Mouse (Mus musculus): ENCODE data around the gene Drc3. TPM values are rescaled to one million over a fixed set of nuclear protein-coding genes. Genes with fewer than 3 reads are reported as not detected.

The Drc3 gene
- polyA plus RNA-seq, 1 experiment from 2014 or later = 6.3 TPM

DNA sequence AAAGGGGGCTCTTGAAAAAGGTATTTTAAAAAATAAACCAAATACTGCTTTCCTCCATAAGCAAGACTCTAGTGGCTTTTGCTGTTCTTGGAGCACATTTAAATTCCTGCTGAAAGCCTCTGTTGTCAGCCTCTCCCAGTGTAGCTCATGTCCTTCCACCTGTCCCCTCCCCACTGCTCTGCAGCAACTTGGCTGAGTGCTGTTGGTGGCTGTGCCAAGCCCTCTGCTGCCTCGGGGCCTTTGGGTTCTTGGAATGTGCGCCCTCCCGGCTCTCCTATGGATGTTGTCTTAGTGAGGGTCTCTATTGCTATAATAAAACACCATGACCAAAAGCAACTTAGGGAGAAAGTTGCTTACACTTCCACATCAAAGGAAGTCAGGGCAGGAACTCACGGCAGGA lies 16.3 kb downstream of the Drc3 start:
- H3K27ac ChIP-seq = no peak overlapping the region
- no peak overlapping the region for H3K4me3 ChIP-seq
- 75% methylated on average over 4 of the region's 4 CpGs for WGBS
- H3K9ac ChIP-seq = no peak overlapping the region
- no peak for ATAC-seq (replicated peaks)
- H3K36me3 ChIP-seq (replicated peaks) = no peaks in the 10 kb centered on the region
- H3K4me1 ChIP-seq = peaks cover 6% of the 10 kb centered on the region; the same call in 1 of the 2 replicates
- H3K27me3 ChIP-seq (replicated peaks) = no peaks in the 10 kb centered on the region
- H3K9me3 ChIP-seq = no peaks in the 10 kb centered on the region
- no peak overlapping the region for H3K4me2 ChIP-seq

DNA sequence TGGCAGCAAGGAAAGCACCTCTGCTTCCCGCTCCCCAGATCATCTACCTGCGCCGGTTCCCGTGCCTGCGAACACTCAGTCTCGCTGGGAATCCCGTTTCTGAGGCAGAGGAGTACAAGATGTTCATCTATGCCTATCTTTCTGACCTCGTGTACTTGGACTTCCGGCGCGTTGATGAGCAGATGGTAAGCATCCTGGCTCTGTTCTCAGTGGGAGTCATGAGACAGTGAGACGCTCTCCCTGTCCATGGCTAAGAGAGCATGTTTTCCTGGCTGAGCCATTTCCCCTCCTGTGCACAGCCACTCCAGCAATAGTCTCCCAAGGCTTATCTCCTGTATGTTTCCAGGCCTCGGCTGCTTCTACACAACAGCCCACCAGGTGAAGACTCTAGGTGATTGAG lies 17.3 kb downstream of the Drc3 start:
- no peaks in the 10 kb centered on the region for H3K36me3 ChIP-seq (replicated peaks)
- H3K4me2 ChIP-seq = no peak overlapping the region
- no peak overlapping the region for H3K4me3 ChIP-seq
- 84% methylated on average over 13 of the region's 13 CpGs for WGBS
- peaks cover 6% of the 10 kb centered on the region; the same call in 1 of the 2 replicates for H3K4me1 ChIP-seq
- H3K27me3 ChIP-seq (replicated peaks) = no peaks in the 10 kb centered on the region
- no peaks in the 10 kb centered on the region for H3K9me3 ChIP-seq
- no peak overlapping the region for H3K27ac ChIP-seq
- ATAC-seq (replicated peaks) = no peak
- no peak overlapping the region for H3K9ac ChIP-seq

DNA sequence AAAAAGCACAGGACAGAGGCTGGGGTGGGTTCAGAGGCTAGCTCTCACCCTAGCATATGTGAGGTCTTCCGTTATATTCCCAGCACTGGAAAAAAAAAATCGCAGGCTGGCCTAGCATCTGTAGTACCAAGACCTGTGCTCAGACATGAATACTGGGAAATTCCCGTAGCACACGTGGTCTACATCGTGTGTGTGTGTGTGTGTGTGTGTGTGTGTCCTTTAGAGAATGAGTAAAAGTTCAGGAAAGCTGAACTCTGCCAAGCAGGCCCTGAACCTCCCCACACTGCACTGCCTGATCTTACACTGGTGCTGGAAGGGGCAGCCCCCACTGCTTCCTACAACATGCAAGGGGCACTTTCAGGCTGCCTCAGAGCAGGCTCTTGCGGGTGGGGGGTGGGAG lies 21.4 kb downstream of the Drc3 start:
- Histone ChIP-seq H3K27ac (no peak overlapping the region), H3K9me3 (no peaks in the 10 kb centered on the region), H3K4me3 (no peak overlapping the region), H3K9ac (no peak overlapping the region), H3K4me1 (no peaks in the 10 kb centered on the region), H3K4me2 (no peak overlapping the region), H3K27me3 (replicated peaks) (no peaks in the 10 kb centered on the region), H3K36me3 (replicated peaks) (no peaks in the 10 kb centered on the region)
- ATAC-seq (replicated peaks) = no peak
- 86% methylated on average over 6 of the region's 6 CpGs for WGBS

DNA sequence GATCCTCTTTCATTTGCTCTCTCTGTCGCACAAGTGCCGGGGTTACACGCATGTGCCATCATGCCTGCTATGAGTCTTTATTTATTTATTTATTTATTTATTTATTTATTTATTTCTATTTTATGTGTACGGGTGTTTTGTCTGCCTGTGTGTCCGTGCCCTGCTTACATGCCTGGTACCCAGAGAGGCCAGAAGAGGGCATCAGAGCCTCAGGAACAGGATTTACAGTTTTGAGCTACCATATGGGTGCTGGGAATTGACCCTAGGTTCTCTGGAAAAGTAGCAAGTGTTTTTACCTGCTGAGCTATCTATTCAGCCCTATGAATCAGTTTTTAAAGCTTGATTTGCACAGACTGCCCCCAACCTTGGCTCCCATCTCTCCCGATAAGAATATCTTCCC lies 30.4 kb downstream of the Drc3 start:
- Histone ChIP-seq H3K27me3 (replicated peaks) (no peaks in the 10 kb centered on the region), H3K9ac (no peak overlapping the region), H3K36me3 (replicated peaks) (no peaks in the 10 kb centered on the region), H3K4me1 (peaks cover 20% of the 10 kb centered on the region), H3K4me2 (no peak overlapping the region), H3K4me3 (no peak overlapping the region), H3K27ac (no peak overlapping the region), H3K9me3 (no peaks in the 10 kb centered on the region)
- ATAC-seq (replicated peaks) = no peak
- 85% methylated on average over 6 of the region's 6 CpGs for WGBS

DNA sequence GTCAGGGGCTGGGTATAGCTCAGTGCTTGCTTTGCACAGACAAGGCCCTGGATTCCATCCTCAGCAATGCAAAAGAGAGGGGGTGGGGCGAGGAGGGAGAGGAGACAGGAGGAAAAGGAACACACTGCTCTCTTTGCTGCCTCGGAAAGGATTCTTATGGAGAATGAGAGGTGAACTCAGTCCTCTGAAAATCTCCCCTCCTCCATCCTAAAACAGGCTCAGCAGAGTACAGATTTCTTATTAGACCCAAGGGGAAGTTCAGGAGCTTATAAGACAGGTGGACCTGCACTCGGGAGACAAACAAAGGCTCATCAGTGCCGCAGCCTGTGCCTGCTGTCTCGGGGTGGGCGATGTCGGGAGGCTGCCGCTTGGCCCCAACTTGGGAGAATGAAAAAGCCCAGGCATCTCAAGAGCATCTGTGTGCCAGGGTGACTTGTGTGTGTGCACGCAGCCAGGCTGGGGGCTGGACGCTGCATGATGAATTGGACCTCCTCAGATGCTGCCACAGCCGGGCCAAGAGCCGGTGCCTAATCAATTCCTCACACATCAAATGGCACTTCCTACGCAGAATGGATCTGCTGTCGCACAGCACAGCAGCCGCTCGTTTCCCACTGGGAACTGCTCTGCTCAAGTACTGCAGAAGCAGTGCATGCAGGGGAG lies 31.8 kb downstream of the Drc3 start:
- peak overlapping the region; percentile 18 for H3K4me3 ChIP-seq
- peak overlapping the region; percentile 46 for H3K4me2 ChIP-seq

DNA sequence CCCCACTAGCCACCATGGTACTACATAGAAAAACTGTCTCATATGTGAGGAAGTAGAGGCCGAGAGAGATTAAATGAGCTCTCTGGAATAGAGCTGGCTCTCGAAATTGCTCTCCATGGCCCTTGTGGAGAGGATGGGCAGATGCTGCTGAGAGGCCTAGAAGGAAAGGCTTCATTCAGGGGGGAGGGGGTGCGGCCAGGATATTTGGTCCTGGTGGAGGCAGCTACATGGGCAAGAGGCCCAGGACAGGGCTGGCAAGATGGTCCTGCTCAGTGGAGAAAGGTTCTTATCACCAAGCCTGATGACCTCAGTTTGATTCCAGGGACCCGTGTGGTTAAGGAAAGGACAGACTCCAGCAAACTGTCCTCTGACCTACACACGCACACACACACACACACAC lies 32.8 kb downstream of the Drc3 start:
- no peak overlapping the region; the same call in 1 of the 2 replicates for H3K4me2 ChIP-seq
- peaks cover 20% of the 10 kb centered on the region for H3K4me1 ChIP-seq
- ATAC-seq (replicated peaks) = no peak
- no peak overlapping the region for H3K4me3 ChIP-seq
- no peaks in the 10 kb centered on the region for H3K27me3 ChIP-seq (replicated peaks)
- no peaks in the 10 kb centered on the region for H3K9me3 ChIP-seq
- WGBS = 70% methylated on average over 5 of the region's 5 CpGs
- no peak overlapping the region for H3K9ac ChIP-seq
- peak overlapping the region; percentile 83 for H3K27ac ChIP-seq
- no peaks in the 10 kb centered on the region for H3K36me3 ChIP-seq (replicated peaks)

More for the DNA sequence above, 31.8 kb downstream of the Drc3 start:
- Histone ChIP-seq H3K27me3 (replicated peaks) (no peaks in the 10 kb centered on the region), H3K36me3 (replicated peaks) (no peaks in the 10 kb centered on the region), H3K9me3 (no peaks in the 10 kb centered on the region), H3K27ac (peak overlapping the region; percentile 83), H3K9ac (peak overlapping the region; percentile 20; the same call in 1 of the 2 replicates), H3K4me1 (peaks cover 20% of the 10 kb centered on the region)
- ATAC-seq (replicated peaks) = peak; percentile 85
- 2% methylated on average over 16 of the region's 16 CpGs for WGBS

DNA sequence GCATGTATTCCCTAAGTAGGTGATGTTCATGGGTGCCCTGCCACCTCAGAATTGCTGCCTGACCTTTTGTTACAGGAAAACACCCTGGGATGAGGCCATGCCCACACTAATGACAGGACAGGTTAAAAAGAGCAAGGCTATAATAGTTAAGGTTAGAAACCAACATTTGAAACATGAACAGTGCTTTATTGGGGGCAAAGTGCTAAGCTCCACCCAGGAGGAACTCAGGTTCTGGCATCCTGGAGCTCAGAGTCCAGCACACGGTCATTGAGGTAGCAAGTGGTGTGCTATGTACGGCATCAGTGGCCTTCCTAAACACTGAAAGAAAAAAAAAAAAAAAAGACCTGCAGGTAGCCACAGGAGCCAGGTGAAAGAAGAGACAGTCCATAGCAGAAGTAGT lies 34.8 kb downstream of the Drc3 start:
- no peak overlapping the region for H3K27ac ChIP-seq
- peaks cover 20% of the 10 kb centered on the region for H3K4me1 ChIP-seq
- no peaks in the 10 kb centered on the region for H3K27me3 ChIP-seq (replicated peaks)
- no peak overlapping the region for H3K4me2 ChIP-seq
- H3K9me3 ChIP-seq = no peaks in the 10 kb centered on the region
- H3K36me3 ChIP-seq (replicated peaks) = no peaks in the 10 kb centered on the region
- H3K4me3 ChIP-seq = no peak overlapping the region
- no peak for ATAC-seq (replicated peaks)
- 89% methylated on average over 2 of the region's 2 CpGs for WGBS
- no peak overlapping the region for H3K9ac ChIP-seq

DNA sequence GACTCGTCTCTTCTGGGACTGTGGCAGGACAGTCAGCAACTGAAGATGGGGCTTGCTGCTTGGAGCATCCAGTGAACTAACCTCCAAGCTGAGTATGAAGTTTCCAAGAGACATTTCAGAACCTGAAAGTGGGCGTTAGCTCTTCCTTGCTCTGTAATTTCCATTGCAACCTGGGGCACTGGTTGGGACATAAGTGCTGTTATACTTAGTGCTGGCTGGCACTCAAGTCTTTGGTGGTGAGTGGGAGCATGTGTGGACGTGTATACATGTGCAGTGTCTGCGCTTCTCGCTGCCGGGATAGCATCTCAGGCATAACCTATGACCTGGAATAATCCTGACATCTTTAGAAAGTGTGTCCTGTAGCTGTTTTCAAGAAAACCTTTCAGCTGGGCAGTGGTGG lies 38.2 kb downstream of the Drc3 start:
- Histone ChIP-seq H3K9me3 (no peaks in the 10 kb centered on the region), H3K4me2 (no peak overlapping the region), H3K4me3 (no peak overlapping the region), H3K4me1 (no peaks in the 10 kb centered on the region), H3K27me3 (replicated peaks) (no peaks in the 10 kb centered on the region), H3K9ac (no peak overlapping the region), H3K27ac (no peak overlapping the region), H3K36me3 (replicated peaks) (no peaks in the 10 kb centered on the region)
- no peak for ATAC-seq (replicated peaks)
- WGBS = 83% methylated on average over 6 of the region's 6 CpGs

DNA sequence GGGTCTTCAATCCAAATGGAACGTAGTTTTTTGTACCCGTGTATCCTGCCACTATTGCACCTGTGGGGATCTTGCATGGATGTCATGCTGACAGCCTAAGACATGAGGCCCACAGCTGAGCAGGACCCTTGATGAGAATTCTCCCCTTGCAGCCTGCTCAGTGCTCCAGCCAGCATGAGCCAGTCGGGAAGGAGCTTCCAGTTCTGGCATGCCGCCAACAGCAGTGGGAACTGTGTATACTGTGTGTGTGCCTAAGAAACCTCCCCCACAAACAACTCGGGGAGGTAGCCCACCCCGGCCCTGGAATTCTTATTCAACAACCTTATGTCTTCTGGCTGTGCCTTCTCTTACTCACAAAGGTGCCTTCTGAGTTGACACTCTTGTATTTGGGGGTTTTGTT lies 43.4 kb downstream of the Drc3 start:
- WGBS = 64% methylated on average over 6 of the region's 6 CpGs
- no peak overlapping the region for H3K9ac ChIP-seq
- H3K4me3 ChIP-seq = no peak overlapping the region
- no peaks in the 10 kb centered on the region for H3K4me1 ChIP-seq
- ATAC-seq (replicated peaks) = no peak
- H3K27ac ChIP-seq = no peak overlapping the region
- H3K4me2 ChIP-seq = no peak overlapping the region
- H3K27me3 ChIP-seq (replicated peaks) = no peaks in the 10 kb centered on the region
- H3K36me3 ChIP-seq (replicated peaks) = peaks cover 9% of the 10 kb centered on the region
- H3K9me3 ChIP-seq = no peaks in the 10 kb centered on the region

DNA sequence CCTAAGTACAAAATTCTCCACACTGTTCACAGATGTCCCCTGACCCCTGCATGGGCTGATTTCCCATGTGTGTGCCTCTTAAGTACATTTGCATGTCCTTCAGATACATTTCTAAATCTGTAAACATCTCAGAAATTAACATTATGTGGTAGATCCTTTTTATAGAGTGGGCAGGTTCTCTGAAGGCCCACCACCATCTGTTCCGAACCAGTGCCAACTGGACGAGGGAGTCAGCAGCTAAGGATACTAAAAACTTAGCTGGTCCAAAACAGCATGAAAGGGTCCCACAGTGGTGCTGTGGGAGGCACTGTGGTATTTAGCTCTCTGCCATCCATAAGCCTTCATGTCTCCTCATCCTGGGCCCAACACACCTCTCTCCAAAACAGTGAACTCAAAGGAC lies 44.0 kb downstream of the Drc3 start:
- H3K9me3 ChIP-seq = no peaks in the 10 kb centered on the region
- no peaks in the 10 kb centered on the region for H3K4me1 ChIP-seq
- H3K4me3 ChIP-seq = no peak overlapping the region
- WGBS = 91% methylated on average over 2 of the region's 2 CpGs
- no peak for ATAC-seq (replicated peaks)
- H3K27me3 ChIP-seq (replicated peaks) = no peaks in the 10 kb centered on the region
- peaks cover 13% of the 10 kb centered on the region for H3K36me3 ChIP-seq (replicated peaks)
- no peak overlapping the region for H3K27ac ChIP-seq
- H3K4me2 ChIP-seq = no peak overlapping the region
- no peak overlapping the region for H3K9ac ChIP-seq

DNA sequence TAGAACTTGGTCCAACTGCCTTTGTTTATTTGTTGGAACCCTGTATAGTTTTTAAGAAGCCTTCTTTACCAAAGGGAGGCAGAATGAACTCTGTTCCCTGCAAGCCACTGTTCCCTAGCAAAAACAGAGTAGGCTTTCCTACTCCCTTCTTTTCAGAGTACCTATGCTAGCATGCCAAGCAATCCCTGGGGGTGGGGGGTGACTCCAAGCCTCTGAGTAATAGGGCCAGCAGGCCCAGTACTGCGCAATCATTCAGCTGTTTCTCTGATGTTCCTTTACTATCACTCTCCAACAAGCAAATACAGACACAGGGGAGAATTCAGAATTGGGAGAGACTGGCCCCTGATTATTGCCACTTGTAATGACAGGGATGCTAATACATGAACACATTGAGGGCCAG lies 53.5 kb downstream of the Drc3 start:
- H3K36me3 ChIP-seq (replicated peaks) = peaks cover 43% of the 10 kb centered on the region
- no peak overlapping the region for H3K4me2 ChIP-seq
- WGBS = 87% methylated on average over 1 of the region's 1 CpGs
- H3K4me1 ChIP-seq = peaks cover under 1% of the 10 kb centered on the region; the same call in 1 of the 2 replicates
- no peak overlapping the region for H3K4me3 ChIP-seq
- no peak overlapping the region for H3K9ac ChIP-seq
- no peak overlapping the region for H3K27ac ChIP-seq
- H3K27me3 ChIP-seq (replicated peaks) = no peaks in the 10 kb centered on the region
- no peaks in the 10 kb centered on the region for H3K9me3 ChIP-seq
- ATAC-seq (replicated peaks) = no peak

DNA sequence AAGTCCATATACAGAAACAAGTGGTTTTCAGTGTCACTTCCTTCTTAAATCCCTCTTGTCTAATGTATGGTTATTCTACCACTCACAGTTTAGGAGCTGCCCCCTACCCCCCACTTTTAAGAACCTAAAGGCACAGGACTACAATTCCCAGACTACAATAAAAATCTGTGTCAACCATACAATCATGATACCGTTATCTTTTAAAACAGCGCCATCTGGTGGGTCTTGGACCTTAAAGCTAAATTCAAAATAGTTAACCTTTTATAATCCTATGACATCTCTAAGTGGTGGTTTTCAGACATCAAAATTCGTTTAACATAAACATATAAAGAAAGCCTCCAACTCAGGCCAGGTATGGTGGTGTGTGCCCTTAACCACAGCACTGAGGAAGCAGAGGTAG lies 59.0 kb downstream of the Drc3 start:
- Histone ChIP-seq H3K27ac (no peak overlapping the region), H3K4me3 (no peak overlapping the region), H3K9me3 (no peaks in the 10 kb centered on the region), H3K4me2 (no peak overlapping the region), H3K9ac (no peak overlapping the region), H3K36me3 (replicated peaks) (peaks cover 9% of the 10 kb centered on the region; the same call in 1 of the 2 replicates), H3K27me3 (replicated peaks) (no peaks in the 10 kb centered on the region), H3K4me1 (peaks cover 25% of the 10 kb centered on the region)
- ATAC-seq (replicated peaks) = no peak
- 9% methylated on average over 3 of the region's 3 CpGs for WGBS

DNA sequence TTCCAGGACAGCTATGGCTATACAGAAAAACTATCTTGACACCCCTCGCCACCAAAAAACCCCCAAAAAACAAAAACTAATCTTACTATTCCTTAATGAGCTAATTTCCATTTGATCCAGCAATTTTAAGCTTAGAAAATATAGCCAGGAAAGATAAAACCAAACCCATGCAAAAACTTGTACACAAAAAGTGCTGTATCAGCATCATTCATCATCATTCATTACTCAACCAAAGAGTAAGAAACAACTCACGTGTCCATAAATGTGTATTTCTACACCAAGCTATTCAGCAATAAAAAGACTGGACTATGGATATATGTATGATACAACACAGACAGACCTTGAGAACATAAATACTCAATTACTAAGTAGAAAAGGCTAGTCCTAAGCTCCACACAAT lies 59.8 kb downstream of the Drc3 start:
- 96% methylated on average over 2 of the region's 2 CpGs for WGBS
- no peak overlapping the region for H3K4me3 ChIP-seq
- 0 out of 2 replicates have a peak, but pooled peaks cover 7% of the 10 kb centered on the region for H3K36me3 ChIP-seq (replicated peaks)
- no peak overlapping the region for H3K27ac ChIP-seq
- H3K9me3 ChIP-seq = no peaks in the 10 kb centered on the region
- peaks cover 26% of the 10 kb centered on the region for H3K4me1 ChIP-seq
- H3K4me2 ChIP-seq = no peak overlapping the region
- ATAC-seq (replicated peaks) = no peak
- no peaks in the 10 kb centered on the region for H3K27me3 ChIP-seq (replicated peaks)
- H3K9ac ChIP-seq = no peak overlapping the region

Measured in midbrain, embryonic 15.5 days (tissue).